Mouse (Mus musculus): ENCODE data around the gene Brd4. TPM values are rescaled to one million over a fixed set of nuclear protein-coding genes. Genes with fewer than 3 reads are reported as not detected.

Brd4 gene
- total and polyA plus RNA-seq, 2 experiments from 2014 or later = 13.0 to 26.8 TPM

GRCm38 (mm10) chr17:32295160-32295559 is 10.6 kb upstream of the Brd4 start:
- no peak for ATAC-seq (ENCODE audit: insufficient read depth, low read depth)
- DNase-seq (ENCODE audit: low spot score) = no peak
- WGBS = 69% methylated on average over 4 of the region's 4 CpGs

GRCm38 (mm10) chr17:32285138-32285670 is 682 bp upstream of the Brd4 start:
- peak overlapping the region; percentile 80 for H3K4me2 ChIP-seq (ENCODE audit: low read depth, low read length)
- WGBS = 44% methylated on average over 6 of the region's 6 CpGs
- H3K27ac ChIP-seq (ENCODE audit: low read depth) = peak overlapping the region; percentile 98
- peak overlapping the region; percentile 82 for H3K4me3 ChIP-seq (ENCODE audit: low read depth, low read length)
- no peaks in the 10 kb centered on the region for H3K9me3 ChIP-seq (replicated peaks; ENCODE audit: control insufficient read depth, low read length)
- no peak for DNase-seq (ENCODE audit: low spot score)
- H3K27me3 ChIP-seq (ENCODE audit: control insufficient read depth, insufficient read depth, low read length) = no peaks in the 10 kb centered on the region
- H3K9ac ChIP-seq (replicated peaks; ENCODE audit: low read depth, low read length) = peak overlapping the region; percentile 92
- no peaks in the 10 kb centered on the region for H3K36me3 ChIP-seq (replicated peaks; ENCODE audit: control insufficient read depth, insufficient read depth, low read length)
- no peak for TF ChIP-seq EP300 (IDR thresholded peaks at IDR 0.05; ENCODE audit: low read depth)
- no peak for TF ChIP-seq CTCF (IDR thresholded peaks at IDR 0.05; ENCODE audit: low read depth)
- peaks cover 23% of the 10 kb centered on the region for H3K4me1 ChIP-seq (ENCODE audit: control insufficient read depth, insufficient read depth)
- no peak for ATAC-seq (ENCODE audit: insufficient read depth, low read depth)

More at GRCm38 (mm10) chr17:32295160-32295559, 10.6 kb upstream of the Brd4 start:
- Histone ChIP-seq H3K9ac (replicated peaks; ENCODE audit: low read depth, low read length) (no peak overlapping the region), H3K27me3 (ENCODE audit: control insufficient read depth, insufficient read depth, low read length) (no peaks in the 10 kb centered on the region), H3K4me3 (ENCODE audit: low read depth, low read length) (no peak overlapping the region), H3K4me1 (ENCODE audit: control insufficient read depth, insufficient read depth) (no peaks in the 10 kb centered on the region), H3K9me3 (replicated peaks; ENCODE audit: control insufficient read depth, low read length) (no peaks in the 10 kb centered on the region), H3K36me3 (replicated peaks; ENCODE audit: control insufficient read depth, insufficient read depth, low read length) (no peaks in the 10 kb centered on the region), H3K4me2 (ENCODE audit: low read depth, low read length) (no peak overlapping the region), H3K27ac (ENCODE audit: low read depth) (no peak overlapping the region)
- TF ChIP-seq EP300 (IDR thresholded peaks at IDR 0.05; ENCODE audit: low read depth) (no peak), CTCF (IDR thresholded peaks at IDR 0.05; ENCODE audit: low read depth) (no peak)

- Histone ChIP-seq H3K4me2 (ENCODE audit: low read depth, low read length) (peak overlapping the region; percentile 80), H3K9me3 (replicated peaks; ENCODE audit: control insufficient read depth, low read length) (no peaks in the 10 kb centered on the region), H3K27ac (ENCODE audit: low read depth) (peak overlapping the region; percentile 98), H3K27me3 (ENCODE audit: control insufficient read depth, insufficient read depth, low read length) (no peaks in the 10 kb centered on the region), H3K36me3 (replicated peaks; ENCODE audit: control insufficient read depth, insufficient read depth, low read length) (no peaks in the 10 kb centered on the region), H3K9ac (replicated peaks; ENCODE audit: low read depth, low read length) (peak overlapping the region; percentile 92), H3K4me3 (ENCODE audit: low read depth, low read length) (peak overlapping the region; percentile 82), H3K4me1 (ENCODE audit: control insufficient read depth, insufficient read depth) (peaks cover 23% of the 10 kb centered on the region)
- DNase-seq (ENCODE audit: low spot score) (peak; percentile 63), ATAC-seq (ENCODE audit: insufficient read depth, low read depth) (peak; percentile 66)
- TF ChIP-seq CTCF (IDR thresholded peaks at IDR 0.05; ENCODE audit: low read depth) (no peak), EP300 (IDR thresholded peaks at IDR 0.05; ENCODE audit: low read depth) (no peak)
- WGBS = 1% methylated on average over 26 of the region's 41 CpGs
These were observed 726 bp downstream of the Brd4 start for GRCm38 (mm10) chr17:32283771-32284221.

GRCm38 (mm10) chr17:32283341-32283740 is 1.2 kb downstream of the Brd4 start:
- H3K9me3 ChIP-seq (replicated peaks; ENCODE audit: control insufficient read depth, low read length) = no peaks in the 10 kb centered on the region
- no peaks in the 10 kb centered on the region for H3K27me3 ChIP-seq (ENCODE audit: control insufficient read depth, insufficient read depth, low read length)
- ATAC-seq (ENCODE audit: insufficient read depth, low read depth) (no peak), DNase-seq (ENCODE audit: low spot score) (peak; percentile 45)
- peak overlapping the region; percentile 92 for H3K9ac ChIP-seq (replicated peaks; ENCODE audit: low read depth, low read length)
- 5% methylated on average over 7 of the region's 7 CpGs for WGBS
- TF ChIP-seq CTCF (IDR thresholded peaks at IDR 0.05; ENCODE audit: low read depth) (no peak), EP300 (IDR thresholded peaks at IDR 0.05; ENCODE audit: low read depth) (no peak)
- H3K4me1 ChIP-seq (ENCODE audit: control insufficient read depth, insufficient read depth) = peaks cover 23% of the 10 kb centered on the region
- H3K27ac ChIP-seq (ENCODE audit: low read depth) = peak overlapping the region; percentile 98
- H3K4me3 ChIP-seq (ENCODE audit: low read depth, low read length) = peak overlapping the region; percentile 82
- H3K36me3 ChIP-seq (replicated peaks; ENCODE audit: control insufficient read depth, insufficient read depth, low read length) = no peaks in the 10 kb centered on the region
- peak overlapping the region; percentile 80 for H3K4me2 ChIP-seq (ENCODE audit: low read depth, low read length)

GRCm38 (mm10) chr17:32281611-32282310 is 2.8 kb downstream of the Brd4 start:
- no peak for TF ChIP-seq CTCF (IDR thresholded peaks at IDR 0.05; ENCODE audit: low read depth)
- no peak for TF ChIP-seq EP300 (IDR thresholded peaks at IDR 0.05; ENCODE audit: low read depth)
- H3K9ac ChIP-seq (replicated peaks; ENCODE audit: low read depth, low read length) = no peak overlapping the region
- H3K4me1 ChIP-seq (ENCODE audit: control insufficient read depth, insufficient read depth) = peaks cover 23% of the 10 kb centered on the region
- peak overlapping the region; percentile 7; the same call in 1 of the 2 replicates for H3K4me2 ChIP-seq (ENCODE audit: low read depth, low read length)
- H3K9me3 ChIP-seq (replicated peaks; ENCODE audit: control insufficient read depth, low read length) = no peaks in the 10 kb centered on the region
- DNase-seq (ENCODE audit: low spot score) (no peak), ATAC-seq (ENCODE audit: insufficient read depth, low read depth) (no peak)
- H3K27me3 ChIP-seq (ENCODE audit: control insufficient read depth, insufficient read depth, low read length) = no peaks in the 10 kb centered on the region
- WGBS = 59% methylated on average over 4 of the region's 4 CpGs
- no peak overlapping the region for H3K4me3 ChIP-seq (ENCODE audit: low read depth, low read length)
- no peaks in the 10 kb centered on the region for H3K36me3 ChIP-seq (replicated peaks; ENCODE audit: control insufficient read depth, insufficient read depth, low read length)
- H3K27ac ChIP-seq (ENCODE audit: low read depth) = peak overlapping the region; percentile 8; the same call in 1 of the 2 replicates
